ENCODE assay signal across 8 mouse cellular contexts in genomic region chr7:44869697-44870528, GRCm38 (mm10). TPM values are rescaled to one million over a fixed set of nuclear protein-coding genes. Genes with fewer than 3 reads are reported as not detected.
DNase-seq lines count a peak whose midpoint lies in the region; ATAC-seq and TF ChIP-seq lines count a peak whose summit lies in the region.

TSS of gene Ptov1 (minus strand) at chr7:44869788.

- H3K4me3 ChIP-seq in bone marrow macrophage, adult 2 months (ENCODE audit: insufficient read depth, low read length), result peak within 1 kb of the TSS; percentile 81
- H3K4me3 ChIP-seq in embryonic fibroblast, embryonic 13.5 days (ENCODE audit: insufficient read depth, low read length), result peak within 1 kb of the TSS; percentile 47
- H3K4me3 ChIP-seq in kidney, embryonic 14.5 days (ENCODE audit: low read length), result peak within 1 kb of the TSS; percentile 96
- peak within 1 kb of the TSS; percentile 97 for H3K4me3 ChIP-seq in limb, embryonic 15.5 days

- peaks cover 20% of the 10 kb centered on the region for H3K36me3 ChIP-seq in kidney, embryonic 14.5 days (ENCODE audit: control insufficient read depth, insufficient read depth, low read length)
- peaks cover 14% of the 10 kb centered on the region for H3K36me3 ChIP-seq in limb, embryonic 15.5 days

- no peak for TF ChIP-seq POLR2A in bone marrow macrophage, adult 2 months (IDR thresholded peaks at IDR 0.05; ENCODE audit: borderline replicate concordance, low read depth, low read length)
- peak; percentile 88 for TF ChIP-seq POLR2A in embryonic fibroblast, embryonic 13.5 days (IDR thresholded peaks at IDR 0.05; ENCODE audit: low read depth, low read length)

- 3% methylated on average over 29 of the region's 29 CpGs for WGBS in kidney, embryonic 14.5 days
- 5% methylated on average over 29 of the region's 29 CpGs for WGBS in limb, embryonic 15.5 days

- ATAC-seq in kidney, embryonic 14.5 days (ENCODE audit: low FRiP score, low TSS enrichment), result peak; percentile 93
- peak; percentile 92 for ATAC-seq in limb, embryonic 15.5 days (ENCODE audit: insufficient number of reproducible peaks, low FRiP score, low TSS enrichment, low read depth)

- peak within 1 kb of the TSS; percentile 97 for H3K9ac ChIP-seq in kidney, embryonic 14.5 days (ENCODE audit: low read depth, low read length)
- peak within 1 kb of the TSS; percentile 100 for H3K9ac ChIP-seq in limb, embryonic 15.5 days

- H3K4me2 ChIP-seq in kidney, embryonic 14.5 days (replicated peaks; ENCODE audit: low read depth, low read length), result peak within 1 kb of the TSS; percentile 90
- H3K4me2 ChIP-seq in limb, embryonic 15.5 days, result peak within 1 kb of the TSS; percentile 75

- peaks cover 30% of the 10 kb centered on the region for H3K4me1 ChIP-seq in bone marrow macrophage, adult 2 months (ENCODE audit: control insufficient read depth, insufficient read depth, low read length)
- H3K4me1 ChIP-seq in embryonic fibroblast, embryonic 13.5 days (ENCODE audit: control insufficient read depth, insufficient read depth, low read length), result 0 out of 2 replicates have a peak, but pooled peaks cover 7% of the 10 kb centered on the region
- H3K4me1 ChIP-seq in kidney, embryonic 14.5 days (ENCODE audit: control insufficient read depth, insufficient read depth, low read length), result peaks cover 41% of the 10 kb centered on the region
- peaks cover 47% of the 10 kb centered on the region for H3K4me1 ChIP-seq in limb, embryonic 15.5 days

- TF ChIP-seq CTCF in bone marrow macrophage, adult 2 months (IDR thresholded peaks at IDR 0.05; ENCODE audit: low read depth, low read length), result no peak
- TF ChIP-seq CTCF in embryonic fibroblast, embryonic 13.5 days (IDR thresholded peaks at IDR 0.05; ENCODE audit: borderline replicate concordance, insufficient read depth, low read length), result no peak

- no peaks in the 10 kb centered on the region for H3K9me3 ChIP-seq in kidney, embryonic 14.5 days (ENCODE audit: control insufficient read depth, low read length)
- H3K9me3 ChIP-seq in limb, embryonic 15.5 days, result no peaks in the 10 kb centered on the region

- H3K27ac ChIP-seq in bone marrow macrophage, adult 2 months (ENCODE audit: insufficient read depth, low read depth, low read length), result peak within 1 kb of the TSS; percentile 64
- H3K27ac ChIP-seq in embryonic fibroblast, embryonic 13.5 days (ENCODE audit: insufficient read depth, low read length), result peak within 1 kb of the TSS; percentile 89
- H3K27ac ChIP-seq in kidney, embryonic 14.5 days (ENCODE audit: low read depth, low read length), result peak within 1 kb of the TSS; percentile 100
- H3K27ac ChIP-seq in limb, embryonic 15.5 days, result peak within 1 kb of the TSS; percentile 100

- peak; percentile 80 for DNase-seq in A20 (ENCODE audit: low read depth, low spot score)
- peak; percentile 95 to 97 for DNase-seq in heart, adult 9 months (ENCODE audit: low spot score in 2 of 2)
- peak; percentile 73 to 79 for DNase-seq in monocyte, adult 2 months (ENCODE audit: low read depth in 1 of 2, low spot score in 2 of 2)
- DNase-seq in spleen, postnatal 36 days (ENCODE audit: low spot score in 2 of 2), result peak; percentile 75 to 81

- H3K27me3 ChIP-seq in kidney, embryonic 14.5 days (ENCODE audit: control insufficient read depth, insufficient read depth, low read length), result no peaks in the 10 kb centered on the region
- no peaks in the 10 kb centered on the region for H3K27me3 ChIP-seq in limb, embryonic 15.5 days

RNA-seq across cellular contexts. Expression of gene Ptov1, which starts in this region (rescaled TPM):
- polyA plus RNA-seq in bone marrow macrophage, adult 2 months (2012; ENCODE audit: insufficient read depth, insufficient read length, missing spikeins), result 90.1 and 105 TPM in 2 replicates
- polyA plus RNA-seq in embryonic fibroblast, embryonic 13.5 days (2011; ENCODE audit: insufficient read length, low read depth, missing spikeins), result 144 and 160 TPM in 2 replicates
- polyA plus RNA-seq in kidney, embryonic 14.5 days (2014; fragmentation: Nextera tagmentation; extraction: Ambion mirVana), result 441 and 501 TPM in 2 replicates
- 286 and 373 TPM in 2 replicates for polyA plus RNA-seq in limb, embryonic 15.5 days (2015; fragmentation: Nextera tagmentation; extraction: Ambion mirVana)

Comparison
In these comparisons a context has a peak if more than half of its experiments do, and no peak if none do; other contexts are left out.
1. Peak in every context shown above with its lines: DNase-seq, ATAC-seq, H3K4me3 ChIP-seq and H3K27ac ChIP-seq.
2. H3K4me3 ChIP-seq: peak in every context shown above with its lines; median percentile 97 in limb, embryonic 15.5 days; 96 in kidney, embryonic 14.5 days; 81 in bone marrow macrophage, adult 2 months; 47 in embryonic fibroblast, embryonic 13.5 days.